In genomic region chr1:42295841-42296240, GRCm38 (mm10) we compare ENCODE assay signal across 16 mouse cellular contexts.
DNase-seq lines count a peak whose midpoint lies in the region; ATAC-seq and TF ChIP-seq lines count a peak whose summit lies in the region.
"Had no signal": no experiment of that assay in that cellular context is flagged by ENCODE, and none has a peak within 500 bp of the region (broad histone marks: within the 10 kb centered on the region; RNA-seq: fewer than 3 reads in every experiment).

No protein-coding gene starts in this region.

- WGBS in forebrain, postnatal 0 days, result 63% methylated on average over 10 of the region's 10 CpGs
- WGBS in forebrain, embryonic 15.5 days, result 68% methylated on average over 10 of the region's 10 CpGs
- 64% methylated on average over 10 of the region's 10 CpGs for WGBS in intestine, embryonic 15.5 days
- 69% methylated on average over 10 of the region's 10 CpGs for WGBS in intestine, postnatal 0 days
- 51% methylated on average over 10 of the region's 10 CpGs for WGBS in neural tube, embryonic 15.5 days

- H3K4me2 ChIP-seq in forebrain, postnatal 0 days (ENCODE audit: low read depth), result 0 out of 2 replicates have a peak overlapping the region, but pooled peaks have one; percentile 0
- no peak overlapping the region for H3K4me2 ChIP-seq in forebrain, embryonic 15.5 days (replicated peaks)
- peak overlapping the region; percentile 17; the same call in 1 of the 2 replicates for H3K4me2 ChIP-seq in intestine, embryonic 15.5 days (replicated peaks)
- no peak overlapping the region for H3K4me2 ChIP-seq in intestine, postnatal 0 days (replicated peaks; ENCODE audit: low read depth)
- 0 out of 2 replicates have a peak overlapping the region, but pooled peaks have one; percentile 11 for H3K4me2 ChIP-seq in neural tube, embryonic 15.5 days
- H3K4me2 ChIP-seq: forebrain, embryonic 13.5 days; heart, embryonic 15.5 days; liver, embryonic 11.5 days had no signal

- TF ChIP-seq CTCF in forebrain, postnatal 0 days (IDR thresholded peaks at IDR 0.05; ENCODE audit: low read depth), result no peak
- no peak for TF ChIP-seq CTCF in intestine, postnatal 0 days (IDR thresholded peaks at IDR 0.05; ENCODE audit: low read depth)

- no peak for ATAC-seq in forebrain, postnatal 0 days
- no peak for ATAC-seq in forebrain, embryonic 15.5 days (replicated peaks)
- no peak for ATAC-seq in intestine, embryonic 15.5 days
- no peak for ATAC-seq in intestine, postnatal 0 days
- ATAC-seq in neural tube, embryonic 15.5 days (ENCODE audit: low FRiP score), result no peak
- ATAC-seq in monocyte, adult 5-6 weeks (replicated peaks; ENCODE audit: insufficient number of reproducible peaks, low FRiP score, low TSS enrichment, poor library complexity, severe bottlenecking), result no peak
- ATAC-seq: forebrain, embryonic 13.5 days; lung, postnatal 0 days had no signal

- no peaks in the 10 kb centered on the region for H3K36me3 ChIP-seq in forebrain, postnatal 0 days (ENCODE audit: insufficient read depth)
- H3K36me3 ChIP-seq in forebrain, embryonic 15.5 days, result no peaks in the 10 kb centered on the region
- H3K36me3 ChIP-seq in intestine, embryonic 15.5 days, result no peaks in the 10 kb centered on the region
- H3K36me3 ChIP-seq in intestine, postnatal 0 days (ENCODE audit: control insufficient read depth, insufficient read depth), result no peaks in the 10 kb centered on the region
- no peaks in the 10 kb centered on the region for H3K36me3 ChIP-seq in neural tube, embryonic 15.5 days
- H3K36me3 ChIP-seq: heart, embryonic 15.5 days had no signal

- no peak overlapping the region for H3K9ac ChIP-seq in forebrain, postnatal 0 days
- H3K9ac ChIP-seq in forebrain, embryonic 15.5 days (replicated peaks), result no peak overlapping the region
- H3K9ac ChIP-seq in intestine, embryonic 15.5 days, result no peak overlapping the region
- H3K9ac ChIP-seq in intestine, postnatal 0 days (ENCODE audit: low read depth, low read length), result no peak overlapping the region
- no peak overlapping the region for H3K9ac ChIP-seq in neural tube, embryonic 15.5 days (replicated peaks)
- H3K9ac ChIP-seq: forebrain, embryonic 13.5 days; heart, embryonic 15.5 days had no signal

- no peaks in the 10 kb centered on the region for H3K27me3 ChIP-seq in forebrain, postnatal 0 days (ENCODE audit: insufficient read depth, low read length)
- no peaks in the 10 kb centered on the region for H3K27me3 ChIP-seq in forebrain, embryonic 15.5 days
- no peaks in the 10 kb centered on the region for H3K27me3 ChIP-seq in intestine, embryonic 15.5 days (replicated peaks)
- no peaks in the 10 kb centered on the region for H3K27me3 ChIP-seq in intestine, postnatal 0 days (replicated peaks; ENCODE audit: control insufficient read depth, insufficient read depth, low read length)
- no peaks in the 10 kb centered on the region for H3K27me3 ChIP-seq in neural tube, embryonic 15.5 days (replicated peaks)
- H3K27me3 ChIP-seq: forebrain, embryonic 13.5 days; heart, embryonic 15.5 days had no signal

- H3K4me1 ChIP-seq in forebrain, postnatal 0 days (ENCODE audit: insufficient read depth), result no peaks in the 10 kb centered on the region
- H3K4me1 ChIP-seq in forebrain, embryonic 15.5 days, result peaks cover 8% of the 10 kb centered on the region; the same call in 1 of the 2 replicates
- H3K4me1 ChIP-seq in intestine, embryonic 15.5 days (replicated peaks), result no peaks in the 10 kb centered on the region
- H3K4me1 ChIP-seq in intestine, postnatal 0 days (replicated peaks; ENCODE audit: control insufficient read depth, insufficient read depth, low read length), result no peaks in the 10 kb centered on the region
- H3K4me1 ChIP-seq in neural tube, embryonic 15.5 days, result no peaks in the 10 kb centered on the region
- H3K4me1 ChIP-seq: heart, embryonic 15.5 days had no signal

- no peak overlapping the region for H3K4me3 ChIP-seq in forebrain, postnatal 0 days (ENCODE audit: low read depth, low read length)
- no peak overlapping the region for H3K4me3 ChIP-seq in forebrain, embryonic 15.5 days
- H3K4me3 ChIP-seq in intestine, embryonic 15.5 days (replicated peaks), result no peak overlapping the region
- H3K4me3 ChIP-seq in intestine, postnatal 0 days (ENCODE audit: low read depth, low read length), result no peak overlapping the region
- no peak overlapping the region for H3K4me3 ChIP-seq in neural tube, embryonic 15.5 days (replicated peaks)
- H3K4me3 ChIP-seq: forebrain, embryonic 13.5 days; heart, adult 2 months; heart, embryonic 15.5 days had no signal

- DNase-seq in forebrain, postnatal 0 days, result no peak
- no peak for DNase-seq in neural tube, embryonic 10.5 days (ENCODE audit: extremely low spot score, low spot score)
- DNase-seq in T-cell, adult 2 months (ENCODE audit: low spot score), result no peak
- DNase-seq: adrenal gland, postnatal 14 days; cerebellum, adult 18-20 months; heart, adult 2 months; right cerebral cortex, adult 18-20 months had no signal

- no peaks in the 10 kb centered on the region for H3K9me3 ChIP-seq in forebrain, postnatal 0 days (ENCODE audit: low read length)
- no peaks in the 10 kb centered on the region for H3K9me3 ChIP-seq in forebrain, embryonic 15.5 days
- H3K9me3 ChIP-seq in intestine, embryonic 15.5 days, result no peaks in the 10 kb centered on the region
- H3K9me3 ChIP-seq in intestine, postnatal 0 days (ENCODE audit: control insufficient read depth), result no peaks in the 10 kb centered on the region
- H3K9me3 ChIP-seq in neural tube, embryonic 15.5 days (replicated peaks), result no peaks in the 10 kb centered on the region
- H3K9me3 ChIP-seq: forebrain, embryonic 13.5 days; heart, embryonic 15.5 days had no signal

- H3K27ac ChIP-seq in forebrain, postnatal 0 days (ENCODE audit: low read depth, low read length), result no peak overlapping the region
- no peak overlapping the region for H3K27ac ChIP-seq in forebrain, embryonic 15.5 days (replicated peaks)
- no peak overlapping the region for H3K27ac ChIP-seq in intestine, embryonic 15.5 days
- no peak overlapping the region for H3K27ac ChIP-seq in intestine, postnatal 0 days (ENCODE audit: low read depth, low read length)
- H3K27ac ChIP-seq in neural tube, embryonic 15.5 days (replicated peaks), result no peak overlapping the region
- H3K27ac ChIP-seq: forebrain, embryonic 13.5 days; heart, adult 2 months; heart, embryonic 15.5 days had no signal

Comparison
In these comparisons a context has a peak if more than half of its experiments do, and no peak if none do; other contexts are left out.
1. H3K4me2 ChIP-seq: peak in forebrain, postnatal 0 days (single experiment), intestine, embryonic 15.5 days (single experiment) and neural tube, embryonic 15.5 days (single experiment); none in forebrain, embryonic 15.5 days (single experiment) and intestine, postnatal 0 days (single experiment).